Mouse (Mus musculus): ENCODE data around the gene Fn1.

Gene Fn1

DNA sequence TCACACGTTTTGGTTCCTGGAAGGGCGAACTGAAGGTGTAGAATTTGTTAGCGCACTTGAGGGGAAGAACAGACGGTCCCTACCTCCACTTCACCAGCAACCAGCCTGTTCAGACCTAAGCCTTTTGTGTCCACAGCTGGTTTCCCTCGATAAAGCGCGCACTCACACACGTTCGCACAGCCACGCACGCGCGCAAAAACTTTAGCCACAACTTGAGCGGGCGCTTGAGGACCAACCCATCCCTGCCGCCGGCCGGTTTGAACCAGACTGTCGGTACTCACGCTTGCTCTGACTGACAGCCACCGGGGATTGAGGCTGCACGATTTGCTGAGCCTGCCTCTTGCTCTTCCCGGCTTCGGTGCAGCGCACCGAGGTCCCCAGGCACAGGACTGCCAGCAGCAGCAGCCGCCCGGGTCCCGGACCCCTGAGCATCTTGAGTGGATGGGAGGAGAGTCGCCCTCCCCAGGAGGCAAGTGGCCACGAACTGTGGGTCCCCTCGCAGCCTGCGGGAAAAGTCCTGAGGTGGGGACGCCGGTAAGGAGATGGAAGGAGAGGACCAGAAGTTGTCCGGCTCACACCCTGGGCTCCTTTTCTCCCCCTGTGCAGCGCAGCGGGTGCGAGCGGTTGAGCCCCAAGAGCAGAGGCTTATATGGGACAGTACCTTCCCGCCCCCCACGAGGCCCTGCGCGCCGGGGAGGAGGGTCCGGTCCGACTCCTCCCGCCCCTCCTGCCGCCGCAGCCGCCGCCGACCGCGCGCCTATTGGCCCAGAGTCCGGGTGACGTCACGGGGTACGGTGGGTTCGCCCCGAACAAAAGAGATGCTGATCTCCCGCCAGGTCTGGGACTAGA, at the start of gene Fn1:
Gene Fn1, minus strand, starts transcription at position 650 of the 849 bp plus-strand sequence.
- DNase-seq (ENCODE audit: inconsistent ontology term), result peak; percentile 98

- no peak for DNase-seq (ENCODE audit: inconsistent ontology term)
Observed at GRCm38 (mm10) chr1:71696093-71696492, 43.1 kb upstream of the Fn1 start.

DNA sequence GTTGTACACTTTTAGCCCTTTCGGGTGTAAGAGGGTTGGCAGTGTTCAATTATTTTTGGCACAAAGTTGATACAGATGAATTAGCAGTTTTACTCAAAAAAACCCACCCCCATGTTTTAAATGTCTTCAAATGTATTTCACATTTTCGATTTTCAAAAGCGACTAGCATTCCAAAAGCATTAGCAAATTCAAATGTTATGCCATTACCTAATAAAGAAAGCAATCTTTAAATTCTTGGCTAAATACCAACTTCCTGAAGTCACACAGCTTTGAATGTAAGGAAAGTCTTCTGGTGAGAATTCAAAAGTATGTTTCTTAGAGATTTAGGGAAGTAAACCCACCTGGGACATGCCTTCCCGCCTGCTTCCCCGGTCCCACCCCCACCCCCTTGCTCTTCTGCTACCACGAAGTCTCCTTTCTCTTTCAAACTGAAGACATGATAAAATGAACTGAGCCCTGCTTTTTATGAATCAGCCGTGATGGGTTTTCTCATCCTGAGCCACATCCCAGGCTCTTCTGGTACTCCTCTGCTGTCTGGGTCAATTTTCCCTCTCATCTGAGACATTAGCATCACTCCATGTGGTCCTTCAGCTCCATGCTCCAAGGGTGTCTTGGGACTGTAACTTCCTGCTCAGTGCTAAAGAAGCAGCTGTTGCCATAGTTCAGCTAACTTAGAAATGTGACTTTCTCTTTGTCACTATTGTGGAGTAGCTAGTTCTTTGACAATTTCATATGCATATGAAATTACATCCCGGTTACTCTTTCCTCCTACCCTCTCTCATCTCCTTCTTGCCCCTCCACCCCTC, 38.7 kb upstream of the Fn1 start:
- DNase-seq (ENCODE audit: inconsistent ontology term), result peak; percentile 70

DNA sequence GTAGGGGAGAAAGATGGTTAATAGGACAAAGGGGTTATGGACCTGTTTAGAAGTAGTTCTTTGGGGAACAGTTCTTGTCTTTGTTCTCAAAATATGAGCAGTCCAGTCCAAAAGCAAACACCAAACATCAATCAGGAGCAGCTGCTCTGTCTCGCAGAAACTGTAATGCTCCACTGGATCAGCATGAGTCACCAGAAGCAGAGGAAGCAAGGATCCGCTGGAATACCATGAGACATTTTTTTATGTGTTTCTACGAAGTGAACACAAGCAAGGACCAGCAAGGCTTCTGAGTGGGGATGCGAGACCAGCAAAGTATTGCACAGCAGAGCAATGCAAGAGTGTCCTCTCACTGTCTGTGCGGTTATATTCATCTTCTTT, 35.9 kb upstream of the Fn1 start:
- DNase-seq (ENCODE audit: inconsistent ontology term), result no peak

- no peak for DNase-seq (ENCODE audit: inconsistent ontology term)
Observed at GRCm38 (mm10) chr1:71688272-71688925, 35.4 kb upstream of the Fn1 start.

GRCm38 (mm10) chr1:71686791-71687190, 33.8 kb upstream of the Fn1 start:
- no peak for DNase-seq (ENCODE audit: inconsistent ontology term)

DNA sequence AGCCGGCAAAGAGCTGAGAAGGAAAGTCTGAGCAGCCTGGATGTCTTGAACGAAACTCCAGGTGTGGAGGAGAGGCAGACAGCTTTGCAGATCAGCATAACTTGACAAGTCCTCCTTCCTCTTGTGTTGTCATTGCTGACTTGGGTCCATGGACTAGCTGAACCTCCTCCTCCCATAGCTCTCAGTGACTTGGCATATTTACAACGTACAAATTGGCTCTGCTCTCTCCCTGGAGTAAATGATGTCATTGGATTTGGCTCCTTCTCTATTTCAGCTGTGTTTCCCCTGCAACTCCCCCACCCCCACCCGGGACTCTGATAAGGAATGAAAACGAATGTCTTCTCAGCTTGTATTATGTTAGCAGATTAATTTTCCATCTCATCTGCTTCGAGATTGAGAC, 30.7 kb upstream of the Fn1 start:
- peak; percentile 30 for DNase-seq (ENCODE audit: inconsistent ontology term)

DNA sequence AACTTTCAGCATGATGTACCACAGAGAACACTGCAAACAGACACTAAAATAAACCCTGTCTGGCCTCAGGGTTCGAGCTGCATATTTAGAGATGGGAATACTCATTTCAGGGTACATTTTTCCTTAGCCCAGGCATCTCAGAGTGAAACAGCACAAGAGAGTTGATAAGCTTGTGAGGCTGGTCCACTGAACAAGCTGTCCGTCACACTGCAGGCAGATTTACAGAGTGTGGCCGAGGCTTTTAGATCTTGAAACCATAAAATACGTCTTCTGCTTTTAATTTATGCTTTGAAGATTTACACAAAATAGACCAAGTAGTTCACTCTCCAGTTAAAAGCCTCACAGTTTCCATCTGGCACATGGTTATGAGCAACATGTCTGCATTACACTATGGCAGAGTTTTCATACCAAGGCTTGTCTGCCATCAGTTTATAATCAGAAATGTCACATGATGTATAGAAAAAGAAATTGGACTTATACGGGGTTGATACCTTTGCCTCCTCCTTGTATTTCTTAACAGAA, 29.3 kb upstream of the Fn1 start:
- no peak for DNase-seq (ENCODE audit: inconsistent ontology term)

DNA sequence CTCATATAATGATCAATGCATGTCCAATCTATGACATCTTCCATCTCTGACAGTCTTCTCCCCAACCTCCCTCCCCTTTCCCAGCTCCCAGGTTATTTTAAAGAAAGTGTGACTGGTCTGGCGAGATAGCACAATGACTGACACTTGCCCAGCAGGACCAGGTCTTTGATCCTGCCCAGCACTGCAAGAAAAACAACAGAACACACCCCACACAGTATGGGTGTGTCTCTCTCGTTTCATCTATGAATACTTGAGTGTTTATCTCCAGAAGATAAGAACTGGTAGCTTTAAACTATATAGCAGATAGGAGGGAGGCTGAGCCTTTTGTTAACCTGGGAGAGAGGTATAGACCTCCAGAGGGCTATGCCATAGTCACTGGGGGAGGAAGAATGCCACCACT, 28.3 kb upstream of the Fn1 start:
- no peak for DNase-seq (ENCODE audit: inconsistent ontology term)

GRCm38 (mm10) chr1:71680046-71680672, 27.2 kb upstream of the Fn1 start:
- peak; percentile 73 for DNase-seq (ENCODE audit: inconsistent ontology term)

DNA sequence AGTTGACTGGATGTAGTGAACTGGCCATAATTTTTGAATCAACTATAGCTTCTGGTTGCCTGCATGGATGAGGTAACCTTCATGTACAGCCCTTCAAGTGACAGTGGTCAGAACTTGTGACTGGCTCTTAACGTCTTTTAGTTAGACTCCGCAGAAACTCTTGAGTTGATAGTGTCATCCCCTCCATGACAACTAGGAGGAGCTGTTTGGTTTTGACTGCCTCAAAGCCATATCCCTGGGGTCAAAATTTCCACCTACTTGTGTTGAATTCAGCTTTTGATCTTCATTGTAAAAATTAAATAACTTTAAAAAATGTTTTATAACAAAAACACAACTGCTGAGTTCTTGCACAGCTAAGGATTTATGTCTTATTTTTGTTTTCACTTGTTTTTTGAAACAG, 22.4 kb upstream of the Fn1 start:
- DNase-seq (ENCODE audit: inconsistent ontology term), result no peak

GRCm38 (mm10) chr1:71674274-71674673, 21.3 kb upstream of the Fn1 start:
- no peak for DNase-seq (ENCODE audit: inconsistent ontology term)

DNA sequence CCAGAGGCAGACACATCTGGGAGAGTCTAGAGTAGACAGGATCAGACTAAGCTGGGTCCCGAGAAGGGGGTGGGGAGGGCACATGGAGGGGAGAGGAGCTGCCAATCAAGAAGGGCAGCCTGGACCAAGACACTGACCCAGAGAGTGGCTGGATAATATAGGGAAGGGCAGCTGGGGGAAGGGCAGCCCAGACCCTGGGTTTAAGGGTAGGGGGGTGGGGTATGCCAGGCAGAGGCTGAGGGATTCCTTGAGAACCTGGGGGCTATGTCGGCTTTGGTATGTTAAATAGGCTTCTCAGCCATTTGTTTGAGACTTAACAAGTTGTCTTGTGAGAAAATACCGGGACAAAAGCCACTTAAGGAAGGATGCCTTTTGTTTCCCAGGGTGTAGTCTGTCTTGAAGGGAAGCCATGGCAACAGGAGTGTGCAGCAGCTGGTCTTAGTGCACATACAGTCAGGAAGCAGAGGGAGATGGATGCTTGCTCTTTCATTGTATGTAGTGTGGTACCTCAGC, 20.5 kb upstream of the Fn1 start:
- DNase-seq (ENCODE audit: inconsistent ontology term), result no peak

- no peak for DNase-seq (ENCODE audit: inconsistent ontology term)
Observed at GRCm38 (mm10) chr1:71672346-71672745, 19.3 kb upstream of the Fn1 start.

DNA sequence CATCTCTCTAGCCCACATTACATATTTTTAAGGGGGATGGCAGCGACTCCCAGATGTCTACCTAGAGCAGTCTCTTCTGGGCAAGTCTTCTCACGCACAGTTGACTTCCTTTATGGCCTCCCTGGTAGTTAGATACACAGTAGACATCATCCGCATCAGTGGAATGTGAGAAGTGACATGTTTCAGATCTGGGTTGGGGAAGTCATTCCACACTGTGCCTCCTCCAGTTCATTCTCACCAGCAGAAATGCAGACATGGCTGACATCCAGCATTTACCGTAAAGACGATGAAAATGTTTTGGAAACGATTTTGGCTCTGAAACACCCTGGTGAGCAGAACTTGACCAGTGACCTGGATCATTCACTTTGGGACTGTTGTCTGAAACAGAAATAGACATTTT, 10.2 kb upstream of the Fn1 start:
- no peak for DNase-seq (ENCODE audit: inconsistent ontology term)

GRCm38 (mm10) chr1:71658632-71659031, 5.6 kb upstream of the Fn1 start:
- no peak for DNase-seq (ENCODE audit: inconsistent ontology term)

GRCm38 (mm10) chr1:71656309-71656708, 3.3 kb upstream of the Fn1 start:
- no peak for DNase-seq (ENCODE audit: inconsistent ontology term)

DNA sequence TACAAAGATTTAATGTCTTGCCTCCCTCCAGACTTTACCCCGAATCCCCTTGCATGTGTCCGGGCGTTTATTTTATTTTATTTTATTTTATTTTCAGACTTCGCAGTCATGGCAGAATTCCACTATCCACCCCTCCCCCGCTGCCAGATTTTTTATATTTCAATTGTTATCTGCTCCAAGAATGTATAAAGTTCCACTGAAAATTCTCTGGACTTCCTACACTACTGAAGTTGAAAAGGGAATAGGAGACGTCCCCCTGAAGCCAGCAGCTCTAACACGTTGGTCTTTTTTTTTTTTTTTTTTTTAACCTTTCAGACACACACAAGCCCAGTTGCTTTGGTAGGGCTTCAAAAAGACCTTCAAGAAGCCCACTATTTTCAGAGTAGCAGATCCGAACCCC, 1.2 kb upstream of the Fn1 start:
- no peak for DNase-seq (ENCODE audit: inconsistent ontology term)

DNA sequence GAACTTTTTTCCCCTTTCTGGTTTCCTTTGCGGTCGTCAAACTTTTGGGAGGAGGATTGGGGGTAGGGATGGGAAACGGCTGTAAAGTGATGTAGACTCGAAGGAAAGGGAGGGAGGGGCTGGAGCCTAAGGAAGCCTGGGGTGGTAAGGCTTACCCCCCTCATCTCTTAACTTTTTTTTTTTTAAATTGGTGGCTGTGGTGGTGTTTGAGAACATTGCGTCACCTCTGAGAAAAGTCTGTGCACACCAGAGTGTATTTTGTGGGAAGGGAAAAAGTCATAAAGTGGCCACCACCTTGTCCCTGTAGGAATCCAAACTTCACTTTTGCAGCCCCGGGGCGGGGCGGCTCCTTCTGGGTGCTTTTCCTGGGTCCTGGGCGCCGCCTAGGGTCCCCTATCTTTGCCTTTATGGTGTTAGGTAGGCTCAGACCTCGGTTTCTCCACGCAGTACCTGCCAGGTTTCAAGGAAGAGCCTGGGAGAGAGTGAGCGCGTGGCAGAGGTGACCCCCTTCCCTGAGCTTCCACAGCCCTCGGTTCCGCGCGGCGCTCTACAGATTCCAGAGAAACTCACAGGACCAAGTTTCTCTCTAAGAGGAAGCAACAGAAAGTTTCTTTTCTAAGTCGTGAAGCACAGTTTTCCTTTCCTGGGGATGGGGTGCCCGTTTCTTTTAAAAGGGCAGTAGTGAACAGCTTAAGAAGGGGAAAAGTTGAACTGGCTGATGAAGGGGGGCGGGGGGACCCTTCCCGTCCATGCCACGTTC, 580 bp upstream of the Fn1 start:
- DNase-seq (ENCODE audit: inconsistent ontology term), result peak; percentile 56

DNA sequence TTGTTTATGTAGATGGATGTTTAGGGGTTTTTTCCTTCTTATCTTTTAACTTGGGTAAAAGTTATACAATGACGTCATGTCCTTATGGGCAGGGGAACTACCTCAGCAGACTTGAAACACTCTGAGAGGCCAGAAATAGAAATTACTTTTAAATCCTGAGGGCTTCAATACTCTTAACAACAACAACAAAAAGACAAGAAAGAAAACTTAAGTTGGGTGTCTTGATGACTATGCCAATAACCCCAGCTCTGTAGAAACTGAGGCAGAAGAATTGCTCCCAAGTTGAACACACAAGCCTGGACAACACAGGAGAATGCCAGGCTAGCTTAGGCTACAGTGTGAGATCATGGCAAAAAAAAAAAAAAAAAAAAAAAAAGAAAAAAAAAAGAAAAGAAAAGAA, 1.2 kb downstream of the Fn1 start:
- no peak for DNase-seq (ENCODE audit: inconsistent ontology term)

DNA sequence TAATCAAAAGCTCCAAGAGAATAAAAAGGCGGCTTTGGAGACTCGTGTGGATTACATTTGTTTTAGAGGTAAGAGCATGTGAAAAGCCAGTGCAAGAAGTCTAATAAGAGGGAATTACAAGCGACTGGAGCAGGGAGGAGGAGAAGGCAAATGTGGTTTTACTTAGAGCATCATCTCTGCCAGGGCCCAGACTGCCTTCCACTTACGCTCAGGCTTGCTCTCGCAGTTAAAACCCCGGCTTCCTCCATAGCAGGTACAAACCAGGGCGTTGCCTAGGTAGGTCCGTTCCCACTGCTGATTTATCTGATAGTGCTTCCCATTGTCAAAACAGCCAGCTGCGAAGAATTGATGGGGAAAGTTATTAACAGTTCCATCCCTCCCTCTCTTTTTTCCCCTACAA, 1.7 kb downstream of the Fn1 start:
- DNase-seq (ENCODE audit: inconsistent ontology term), result no peak

All from Muller cell, postnatal 12 days (primary cell).